In genomic region chr2:37786461-37786860, GRCm38 (mm10) we compare ENCODE assay signal across 8 mouse cellular contexts. TPM values are rescaled to one million over a fixed set of nuclear protein-coding genes. Genes with fewer than 3 reads are reported as not detected.
A peak's percentile ranks its signal among the peaks of the same experiment; 100 is the strongest.
DNase-seq lines count a peak whose midpoint lies in the region; ATAC-seq and TF ChIP-seq lines count a peak whose summit lies in the region.

No protein-coding gene starts in this region.

- H3K9ac ChIP-seq in heart, adult 2 months (ENCODE audit: low read depth, low read length) = 0 out of 2 replicates have a peak overlapping the region, but pooled peaks have one; percentile 12
- no peak overlapping the region for H3K9ac ChIP-seq in heart, postnatal 0 days (replicated peaks; ENCODE audit: low read depth, low read length)
- no peak overlapping the region for H3K9ac ChIP-seq in liver, embryonic 16.5 days (ENCODE audit: low read depth, low read length)

- H3K4me1 ChIP-seq in heart, adult 2 months (ENCODE audit: control insufficient read depth, insufficient read depth, low read length) = no peaks in the 10 kb centered on the region
- H3K4me1 ChIP-seq in heart, postnatal 0 days (ENCODE audit: control insufficient read depth, insufficient read depth) = peaks cover 9% of the 10 kb centered on the region
- H3K4me1 ChIP-seq in liver, embryonic 16.5 days (ENCODE audit: control insufficient read depth, low read depth, low read length) = no peaks in the 10 kb centered on the region

- H3K4me2 ChIP-seq in heart, postnatal 0 days (ENCODE audit: low read depth, low read length) = peak overlapping the region; percentile 71
- peak overlapping the region; percentile 32; the same call in 1 of the 2 replicates for H3K4me2 ChIP-seq in liver, embryonic 16.5 days (ENCODE audit: low read depth, low read length)

- no peak overlapping the region; the same call in 1 of the 2 replicates for H3K4me3 ChIP-seq in heart, adult 2 months
- H3K4me3 ChIP-seq in heart, postnatal 0 days (ENCODE audit: low read depth, low read length) = peak overlapping the region; percentile 47
- 0 out of 2 replicates have a peak overlapping the region, but pooled peaks have one; percentile 17 for H3K4me3 ChIP-seq in liver, embryonic 16.5 days (ENCODE audit: low read depth, low read length)

- WGBS in heart, adult 2 months = 18% methylated on average over 48 of the region's 52 CpGs
- 24% methylated on average over 52 of the region's 52 CpGs for WGBS in heart, postnatal 0 days
- WGBS in liver, embryonic 16.5 days (ENCODE audit: insufficient replicate concordance) = 25% methylated on average over 52 of the region's 52 CpGs

- no peaks in the 10 kb centered on the region for H3K36me3 ChIP-seq in heart, adult 2 months (ENCODE audit: control insufficient read depth, insufficient read depth, low read length)
- H3K36me3 ChIP-seq in heart, postnatal 0 days (replicated peaks; ENCODE audit: control insufficient read depth, insufficient read depth, low read length) = no peaks in the 10 kb centered on the region
- no peaks in the 10 kb centered on the region for H3K36me3 ChIP-seq in liver, embryonic 16.5 days (ENCODE audit: control insufficient read depth, insufficient read depth)

- no peak for TF ChIP-seq POLR2A in heart, adult 2 months (IDR thresholded peaks at IDR 0.05; ENCODE audit: insufficient read depth, low read depth, low read length)

- no peak for TF ChIP-seq EP300 in heart, adult 2 months (IDR thresholded peaks at IDR 0.05; ENCODE audit: insufficient read depth, low read depth, low read length)
- no peak for TF ChIP-seq EP300 in heart, postnatal 0 days (IDR thresholded peaks at IDR 0.05; ENCODE audit: low read depth)

- no peak for TF ChIP-seq CTCF in heart, adult 2 months (IDR thresholded peaks at IDR 0.05)
- no peak for TF ChIP-seq CTCF in heart, postnatal 0 days (IDR thresholded peaks at IDR 0.05; ENCODE audit: low read depth)

- H3K27me3 ChIP-seq in heart, adult 2 months (ENCODE audit: control insufficient read depth, insufficient read depth, low read length) = peaks cover 6% of the 10 kb centered on the region
- peaks cover 23% of the 10 kb centered on the region for H3K27me3 ChIP-seq in heart, postnatal 0 days (ENCODE audit: control insufficient read depth, insufficient read depth, low read length)
- peaks cover 15% of the 10 kb centered on the region for H3K27me3 ChIP-seq in liver, embryonic 16.5 days (ENCODE audit: control insufficient read depth, insufficient read depth, low read depth, low read length)

- DNase-seq in heart, adult 2 months = no peak
- DNase-seq in heart, adult 9 months (ENCODE audit: low spot score in 2 of 2) = no peak
- peak; percentile 38 for DNase-seq in ES-CJ7 (ENCODE audit: low read depth, low spot score)
- no peak for DNase-seq in heart, postnatal 0 days (ENCODE audit: low spot score)
- DNase-seq in B cell, adult 2 months = no peak
- no peak for DNase-seq in urinary bladder, postnatal 10 days (ENCODE audit: low spot score)
- no peak for DNase-seq in left cerebral cortex, adult 11 months (ENCODE audit: low spot score)

- H3K27ac ChIP-seq in heart, adult 2 months = no peak overlapping the region
- H3K27ac ChIP-seq in heart, postnatal 0 days (ENCODE audit: low read depth) = no peak overlapping the region
- H3K27ac ChIP-seq in liver, embryonic 16.5 days (ENCODE audit: low read length) = no peak overlapping the region

- no peaks in the 10 kb centered on the region for H3K79me2 ChIP-seq in heart, adult 2 months (replicated peaks; ENCODE audit: control insufficient read depth, insufficient read depth, low read length)

- intact Hi-C loops in heart, adult 2 months (cut with DNase I) = no loop called here

- 0 out of 2 replicates have a peak, but pooled peaks have one; percentile 10 for ATAC-seq in heart, postnatal 0 days (ENCODE audit: insufficient read depth, low read depth)
- no peak for ATAC-seq in liver, embryonic 16.5 days (ENCODE audit: low read depth)

- H3K9me3 ChIP-seq in heart, postnatal 0 days (replicated peaks; ENCODE audit: control insufficient read depth, low read length) = no peaks in the 10 kb centered on the region
- no peaks in the 10 kb centered on the region for H3K9me3 ChIP-seq in liver, embryonic 16.5 days (replicated peaks; ENCODE audit: control insufficient read depth, low read length)

RNA-seq across cellular contexts. Expression of gene Crb2, which starts 10.4 kb away (rescaled TPM):
- under 1 TPM; 0.48 to 0.81 TPM for total RNA-seq in heart, adult 2 months (2021)
- 0.61 and 0.64 TPM in 2 replicates for polyA plus RNA-seq in heart, adult 2 months (2012; rRNA removed)
- 1.9 and 3.7 TPM in 2 replicates for total RNA-seq in heart, postnatal 0 days (2014; rRNA removed; ENCODE audit: low replicate concordance)
- 0.46 and 0.48 TPM in 2 replicates for polyA plus RNA-seq in heart, postnatal 0 days (2015; fragmentation: Nextera tagmentation; extraction: Ambion mirVana)
- 0.06 and 0.12 TPM in 2 replicates for polyA plus RNA-seq in liver, embryonic 16.5 days (2015; fragmentation: Nextera tagmentation; extraction: Ambion mirVana)
